26 mouse cellular contexts compared by ENCODE assay signal in the genomic region with DNA sequence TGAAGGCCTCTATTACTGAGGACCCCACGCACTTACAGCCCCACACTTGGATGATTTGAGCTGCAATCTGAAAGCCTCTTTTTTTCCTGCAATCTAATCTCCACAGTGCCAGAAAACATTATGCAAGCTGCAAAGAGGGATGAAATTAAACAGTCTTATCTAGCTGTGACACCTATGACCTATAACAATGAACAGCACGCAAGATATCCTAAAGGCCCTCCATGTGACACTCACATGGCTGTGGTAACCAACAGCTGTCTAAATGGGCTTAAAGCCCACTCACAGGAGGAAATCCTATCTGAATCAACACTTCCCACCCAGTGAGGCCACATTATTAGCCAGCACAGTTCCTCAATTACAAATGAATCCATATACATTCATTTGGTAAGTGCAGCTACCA. TPM values are rescaled to one million over a fixed set of nuclear protein-coding genes. Genes with fewer than 3 reads are reported as not detected.
DNase-seq lines count a peak whose midpoint lies in the region; ATAC-seq and TF ChIP-seq lines count a peak whose summit lies in the region.
"Had no signal": no experiment of that assay in that cellular context is flagged by ENCODE, and none has a peak within 500 bp of the region (broad histone marks: within the 10 kb centered on the region; RNA-seq: fewer than 3 reads in every experiment).

No protein-coding gene starts in this region.

- H3K27ac ChIP-seq in heart, embryonic 16.5 days (ENCODE audit: low read length) = no peak overlapping the region
- H3K27ac ChIP-seq in liver, postnatal 0 days (ENCODE audit: low read depth) = no peak overlapping the region
- H3K27ac ChIP-seq: embryonic facial prominence, embryonic 13.5 days; forebrain, embryonic 12.5 days; heart, embryonic 15.5 days; hindbrain, embryonic 15.5 days; kidney, postnatal 0 days; left cerebral cortex, adult 2 months; limb, embryonic 15.5 days; macrophage; midbrain, embryonic 12.5 days had no signal

- no peak for DNase-seq in heart, adult 18-20 months
- peak; percentile 86 for DNase-seq in 416B (ENCODE audit: low read depth)
- DNase-seq in liver, postnatal 0 days = peak; percentile 9
- DNase-seq in spleen, postnatal 14 days (ENCODE audit: low spot score in 2 of 2) = no peak
- no peak for DNase-seq in testis, postnatal 10 days (ENCODE audit: low spot score)
- no peak for DNase-seq in spleen, postnatal 10 days (ENCODE audit: low spot score in 2 of 2)
- DNase-seq: adrenal gland, adult 2 months; cerebellum, adult 11-12 months; cerebellum, postnatal 14 days; embryo, embryonic 11 days; heart, postnatal 4 days; kidney, adult 18-20 months; left cerebral cortex, postnatal 4 days; thymus, postnatal 25 days had no signal

- no peaks in the 10 kb centered on the region for H3K9me3 ChIP-seq in heart, embryonic 16.5 days (replicated peaks; ENCODE audit: control insufficient read depth, low read length)
- H3K9me3 ChIP-seq in liver, postnatal 0 days (ENCODE audit: low read length) = no peaks in the 10 kb centered on the region
- H3K9me3 ChIP-seq: embryonic facial prominence, embryonic 13.5 days; forebrain, embryonic 12.5 days; heart, embryonic 15.5 days; hindbrain, embryonic 15.5 days; limb, embryonic 15.5 days; midbrain, embryonic 12.5 days had no signal

- no peak for TF ChIP-seq CTCF in liver, postnatal 0 days (IDR thresholded peaks at IDR 0.05; ENCODE audit: low read depth)

- H3K36me3 ChIP-seq in heart, embryonic 16.5 days (ENCODE audit: control insufficient read depth, insufficient read depth) = no peaks in the 10 kb centered on the region
- H3K36me3 ChIP-seq in liver, postnatal 0 days (replicated peaks; ENCODE audit: insufficient read depth, low read length) = peaks cover 20% of the 10 kb centered on the region

- no peaks in the 10 kb centered on the region for H3K27me3 ChIP-seq in heart, embryonic 16.5 days (ENCODE audit: control insufficient read depth, insufficient read depth, low read length)
- H3K27me3 ChIP-seq in liver, postnatal 0 days (ENCODE audit: insufficient read depth, low read length) = no peaks in the 10 kb centered on the region
- H3K27me3 ChIP-seq: embryonic facial prominence, embryonic 13.5 days; forebrain, embryonic 12.5 days; heart, embryonic 15.5 days; hindbrain, embryonic 15.5 days; limb, embryonic 15.5 days; midbrain, embryonic 12.5 days had no signal

- H3K9ac ChIP-seq in heart, embryonic 16.5 days (ENCODE audit: low read length) = no peak overlapping the region
- no peak overlapping the region for H3K9ac ChIP-seq in liver, postnatal 0 days (replicated peaks)
- H3K9ac ChIP-seq: embryonic facial prominence, embryonic 13.5 days; forebrain, embryonic 12.5 days; heart, embryonic 15.5 days; hindbrain, embryonic 15.5 days; limb, embryonic 15.5 days; midbrain, embryonic 12.5 days had no signal

- no peak overlapping the region for H3K4me2 ChIP-seq in heart, embryonic 16.5 days (ENCODE audit: low read depth, low read length)
- H3K4me2 ChIP-seq in liver, postnatal 0 days (ENCODE audit: low read depth, low read length) = no peak overlapping the region
- H3K4me2 ChIP-seq: embryonic facial prominence, embryonic 13.5 days; forebrain, embryonic 12.5 days; heart, embryonic 15.5 days; hindbrain, embryonic 15.5 days; limb, embryonic 15.5 days; midbrain, embryonic 12.5 days had no signal

- peak; percentile 84 for TF ChIP-seq EP300 in liver, postnatal 0 days (IDR thresholded peaks at IDR 0.05; ENCODE audit: low read depth)

- WGBS in heart, embryonic 16.5 days = 63% methylated on average over 2 of the region's 2 CpGs
- 38% methylated on average over 2 of the region's 2 CpGs for WGBS in liver, postnatal 0 days (ENCODE audit: insufficient replicate concordance)

- 0 out of 2 replicates have a peak, but pooled peaks have one; percentile 32 for ATAC-seq in heart, embryonic 16.5 days (replicated peaks; ENCODE audit: extremely low read depth, insufficient read depth, low FRiP score)
- ATAC-seq in common myeloid progenitor, adult 5-6 weeks (replicated peaks; ENCODE audit: low read depth, poor library complexity, severe bottlenecking) = peak; percentile 59
- ATAC-seq in liver, postnatal 0 days = no peak

- peaks cover 6% of the 10 kb centered on the region; the same call in 1 of the 2 replicates for H3K4me1 ChIP-seq in heart, embryonic 16.5 days (ENCODE audit: control insufficient read depth, insufficient read depth, low read length)
- H3K4me1 ChIP-seq in liver, postnatal 0 days (ENCODE audit: insufficient read depth) = peaks cover 18% of the 10 kb centered on the region
- H3K4me1 ChIP-seq: embryonic facial prominence, embryonic 13.5 days; hindbrain, embryonic 15.5 days; limb, embryonic 15.5 days had no signal

- H3K4me3 ChIP-seq in heart, embryonic 16.5 days (ENCODE audit: low read length) = no peak overlapping the region
- no peak overlapping the region for H3K4me3 ChIP-seq in liver, postnatal 0 days (ENCODE audit: low read depth, low read length)
- H3K4me3 ChIP-seq: embryonic facial prominence, embryonic 13.5 days; erythroblast, embryonic 14.5 days; forebrain, embryonic 12.5 days; heart, embryonic 15.5 days; hindbrain, embryonic 15.5 days; left cerebral cortex, adult 2 months; limb, embryonic 15.5 days; midbrain, embryonic 12.5 days had no signal

RNA-seq across cellular contexts. Expression of gene C2cd5, which starts 35.9 kb away (rescaled TPM):
- polyA plus RNA-seq in heart, embryonic 16.5 days (2015; fragmentation: Nextera tagmentation; extraction: Ambion mirVana) = 19.9 and 23.7 TPM in 2 replicates
- 10 to 100 TPM; 11.0 to 14.5 TPM for total RNA-seq in heart, adult 18-20 months (2021)
- 33.8 and 38.7 TPM in 2 replicates for total RNA-seq in common myeloid progenitor, adult 5-6 weeks (2017)
- polyA plus RNA-seq in liver, postnatal 0 days (2015; fragmentation: Nextera tagmentation; extraction: Ambion mirVana) = 7.2 and 7.9 TPM in 2 replicates

Comparison
In these comparisons a context has a peak if more than half of its experiments do, and no peak if none do; other contexts are left out.
1. DNase-seq: peak in 416B (single experiment) and liver, postnatal 0 days (single experiment); none in heart, adult 18-20 months (0 of 2), spleen, postnatal 14 days (0 of 2), testis, postnatal 10 days (single experiment) and spleen, postnatal 10 days (0 of 2).